Mouse (Mus musculus): ENCODE measurements around the gene Rimklb. TPM values are rescaled to one million over a fixed set of nuclear protein-coding genes. Genes with fewer than 3 reads are reported as not detected.

Gene Rimklb
- total and polyA plus RNA-seq, 3 experiments = not detected

DNA sequence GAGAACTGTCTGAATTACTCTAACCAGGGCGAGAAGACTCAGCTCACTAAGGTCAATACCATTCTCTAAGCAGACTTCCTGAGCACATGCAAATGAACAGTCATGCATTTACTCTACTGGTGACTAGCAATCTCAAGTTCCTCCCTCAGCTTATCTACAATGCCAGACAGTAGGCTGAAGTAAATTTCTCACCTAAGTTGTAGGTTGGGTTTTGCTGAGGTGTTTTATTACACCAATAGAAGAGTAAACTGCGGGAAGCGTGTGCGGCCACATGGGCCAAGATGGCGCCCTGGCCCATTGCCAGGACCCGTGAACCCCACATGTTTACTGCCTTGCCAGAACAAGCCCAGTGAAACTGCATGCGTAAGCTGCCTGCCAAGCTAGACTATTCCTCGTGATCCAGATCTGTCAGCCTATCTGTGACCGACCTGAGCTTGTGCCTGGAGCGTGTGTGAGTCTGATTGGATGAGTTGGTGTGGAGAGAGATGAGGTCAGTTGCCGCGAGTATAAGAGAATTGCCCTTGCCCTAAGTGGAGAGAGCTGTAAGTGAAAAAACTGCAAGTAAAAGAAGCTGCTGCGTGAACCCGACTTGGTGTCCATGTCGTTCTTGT is 29.4 kb downstream of the Rimklb start:
- Histone ChIP-seq H3K27me3 (replicated peaks) (peaks cover 5% of the 10 kb centered on the region), H3K27ac (ENCODE audit: insufficient read depth, low read depth) (no peak overlapping the region), H3K9ac (ENCODE audit: insufficient read depth, low read depth) (no peak overlapping the region), H3K79me2 (replicated peaks; ENCODE audit: control insufficient read depth, extremely low read depth, insufficient read depth, poor library complexity, severe bottlenecking) (no peaks in the 10 kb centered on the region), H3K9me3 (replicated peaks; ENCODE audit: low read length) (no peaks in the 10 kb centered on the region), H3K4me1 (ENCODE audit: control insufficient read depth in 1 of 2, insufficient read depth in 2 of 2) (peaks cover 3 to 6% of the 10 kb centered on the region in 2 experiments; a peak in 2 of 4 replicates), H3K4me2 (ENCODE audit: insufficient read depth, low read depth, poor library complexity, severe bottlenecking) (no peak overlapping the region), H3K36me3 (replicated peaks in 1 of 2; ENCODE audit: control insufficient read depth in 1 of 2, insufficient read depth in 1 of 2, low read length in 1 of 2) (no peaks in the 10 kb centered on the region), H3K4me3 (replicated peaks in 1 of 3; ENCODE audit: low read depth in 2 of 3, low read length in 2 of 3, poor library complexity in 1 of 3) (no peak overlapping the region)
- no peak for DNase-seq (ENCODE audit: extremely low read depth)
- dilution Hi-C loops (cut with MboI; ENCODE audit: extremely low pct_ligation_motif_present, extremely low pct_unique_long_range_greater_than_20kb, low sequenced_read_pairs) (no loop called here), in situ Hi-C loops (cut with MboI; ENCODE audit: low pct_ligation_motif_present, low pct_unique_long_range_greater_than_20kb, low sequenced_read_pairs) (loop anchor here (10.0 kb wide), 1 partner anchor 64 kb away; no protein-coding TSS in a partner anchor)
- TF ChIP-seq RCOR1 (conservative IDR thresholded peaks at IDR 0.05; ENCODE audit: low read depth, low read length) = no peak

DNA sequence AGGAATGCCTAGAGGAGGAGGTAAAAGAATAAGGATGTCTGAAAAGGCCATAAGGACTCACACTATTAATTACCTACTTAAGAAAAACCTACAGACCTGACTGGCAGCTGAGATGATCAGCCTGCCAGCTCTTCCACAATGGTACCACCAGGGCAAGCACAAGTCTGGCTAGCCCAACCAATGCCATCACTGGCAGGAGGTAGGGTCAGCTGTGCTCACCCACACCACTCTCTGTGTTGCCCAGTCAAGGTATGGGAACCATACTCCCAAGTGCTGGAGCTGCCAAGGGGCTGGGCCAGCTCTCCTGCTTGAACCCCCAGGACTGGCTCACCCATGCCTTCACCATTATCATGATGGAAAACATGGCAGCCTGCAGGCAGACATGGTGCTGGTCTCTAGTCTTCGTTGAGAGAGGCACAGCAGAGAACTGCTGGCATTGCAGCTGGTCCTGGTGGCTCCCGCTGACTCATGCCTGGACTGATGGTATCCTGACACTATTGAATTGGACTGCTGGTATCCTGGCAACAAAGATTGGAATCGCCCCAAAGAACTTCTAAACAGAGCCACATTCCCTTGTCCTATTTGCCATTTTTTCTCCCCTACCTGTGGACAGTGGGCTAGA is 32.4 kb downstream of the Rimklb start:
- H3K4me2 ChIP-seq (ENCODE audit: insufficient read depth, low read depth, poor library complexity, severe bottlenecking) = no peak overlapping the region
- no peaks in the 10 kb centered on the region for H3K79me2 ChIP-seq (replicated peaks; ENCODE audit: control insufficient read depth, extremely low read depth, insufficient read depth, poor library complexity, severe bottlenecking)
- H3K27me3 ChIP-seq (replicated peaks) = peaks cover 3% of the 10 kb centered on the region
- H3K4me3 ChIP-seq (replicated peaks in 1 of 3; ENCODE audit: low read depth in 2 of 3, low read length in 2 of 3, poor library complexity in 1 of 3) = no peak overlapping the region
- no peak for DNase-seq (ENCODE audit: extremely low read depth)
- peaks cover 3 to 6% of the 10 kb centered on the region in 2 experiments; a peak in 2 of 4 replicates for H3K4me1 ChIP-seq (ENCODE audit: control insufficient read depth in 1 of 2, insufficient read depth in 2 of 2)
- no peak overlapping the region for H3K27ac ChIP-seq (ENCODE audit: insufficient read depth, low read depth)
- TF ChIP-seq CHD1 (IDR thresholded peaks at IDR 0.05; ENCODE audit: low read depth, low read length) = no peak
- no peak for TF ChIP-seq MEF2A (IDR thresholded peaks at IDR 0.05; ENCODE audit: borderline replicate concordance, low read depth, low read length)
- TF ChIP-seq GABPA (IDR thresholded peaks at IDR 0.05; ENCODE audit: insufficient replicate concordance, low read depth, low read length) = no peak
- TF ChIP-seq HCFC1 (IDR thresholded peaks at IDR 0.05; ENCODE audit: low read depth, low read length) = no peak
- no peak for TF ChIP-seq JUND (conservative IDR thresholded peaks at IDR 0.05; ENCODE audit: low read depth, low read length)
- TF ChIP-seq KAT2A (IDR thresholded peaks at IDR 0.05; ENCODE audit: insufficient replicate concordance, low read length) = no peak
- no peak for TF ChIP-seq CTCF (conservative IDR thresholded peaks at IDR 0.05 in 1 of 2, IDR thresholded peaks at IDR 0.05 in 1 of 2; ENCODE audit: low read depth in 2 of 2, low read length in 2 of 2)
- no peak for TF ChIP-seq USF2 (conservative IDR thresholded peaks at IDR 0.05; ENCODE audit: low read depth, low read length)
- TF ChIP-seq POLR2AphosphoS2 (IDR thresholded peaks at IDR 0.05; ENCODE audit: low read depth, low read length) = no peak
- no peak for TF ChIP-seq TBP (conservative IDR thresholded peaks at IDR 0.05; ENCODE audit: low read depth, low read length)
- no peak for TF ChIP-seq MXI1 (IDR thresholded peaks at IDR 0.05; ENCODE audit: low read depth, low read length)
- TF ChIP-seq ZC3H11A (IDR thresholded peaks at IDR 0.05; ENCODE audit: low read depth, low read length) = no peak
- TF ChIP-seq NRF1 (IDR thresholded peaks at IDR 0.05; ENCODE audit: low read depth, low read length) = no peak
- no peak for TF ChIP-seq ZNF384 (IDR thresholded peaks at IDR 0.05; ENCODE audit: low read depth, low read length)
- TF ChIP-seq CHD2 (IDR thresholded peaks at IDR 0.05; ENCODE audit: low read length) = no peak
- no peak for TF ChIP-seq RAD21 (IDR thresholded peaks at IDR 0.05; ENCODE audit: low read depth, low read length)
- no peak for TF ChIP-seq PAX5 (IDR thresholded peaks at IDR 0.05; ENCODE audit: low read length)
- TF ChIP-seq MYC (IDR thresholded peaks at IDR 0.05; ENCODE audit: low read depth, low read length) = no peak
- no peak for TF ChIP-seq TCF12 (IDR thresholded peaks at IDR 0.05; ENCODE audit: low read depth, low read length)
- no peak for TF ChIP-seq ZKSCAN1 (IDR thresholded peaks at IDR 0.05; ENCODE audit: borderline replicate concordance, low read depth, low read length)
- dilution Hi-C loops (cut with MboI; ENCODE audit: extremely low pct_ligation_motif_present, extremely low pct_unique_long_range_greater_than_20kb, low sequenced_read_pairs) = no loop called here
- in situ Hi-C loops (cut with MboI; ENCODE audit: low pct_ligation_motif_present, low pct_unique_long_range_greater_than_20kb, low sequenced_read_pairs) = loop anchor here (10.0 kb wide), 1 partner anchor 61 kb away; no protein-coding TSS in a partner anchor
- H3K36me3 ChIP-seq (replicated peaks in 1 of 2; ENCODE audit: control insufficient read depth in 1 of 2, insufficient read depth in 1 of 2, low read length in 1 of 2) = no peaks in the 10 kb centered on the region
- no peaks in the 10 kb centered on the region for H3K9me3 ChIP-seq (replicated peaks; ENCODE audit: low read length)
- no peak overlapping the region for H3K9ac ChIP-seq (ENCODE audit: insufficient read depth, low read depth)

Data from CH12.LX (cell line).